Mouse (Mus musculus): ENCODE data around the gene Gm20388.

GRCm38 (mm10) chr8:122610612-122611277 is 2700.1 kb downstream of the Gm20388 start:
- no peak for TF ChIP-seq CTCF (IDR thresholded peaks at IDR 0.05; ENCODE audit: low read depth, low read length)
- TF ChIP-seq POLR2A (IDR thresholded peaks at IDR 0.05; ENCODE audit: insufficient read depth, low read length), result no peak
- no peak for TF ChIP-seq EP300 (IDR thresholded peaks at IDR 0.05; ENCODE audit: insufficient read depth, low read depth, low read length)

Data from ES-Bruce4 (cell line).